Mouse (Mus musculus): ENCODE measurements at regions not wholly inside any gene's neighbourhood (a gene's known extent, or its start where the extent isn't known, plus 50 kb on each side); places are given as distances from the start of the nearest gene placed in this dataset.

GRCm38 (mm10) chr3:99447361-99447760 is 207.2 kb downstream of the Tbx15 start:
- DNase-seq, result no peak

GRCm38 (mm10) chr3:99447813-99448212 is 207.6 kb downstream of the Tbx15 start:
- no peak for DNase-seq

- DNase-seq, result no peak
These were observed 219.1 kb downstream of the Tbx15 start for GRCm38 (mm10) chr3:99459036-99459863.

GRCm38 (mm10) chr3:99499980-99500379 is 259.8 kb downstream of the Tbx15 start:
- DNase-seq, result no peak

GRCm38 (mm10) chr3:99504772-99505171 is 264.6 kb downstream of the Tbx15 start:
- DNase-seq, result no peak

GRCm38 (mm10) chr3:99512250-99512649 is 272.1 kb downstream of the Tbx15 start:
- no peak for DNase-seq

- DNase-seq, result no peak
These were observed 272.8 kb downstream of the Tbx15 start for GRCm38 (mm10) chr3:99512933-99513332.

- DNase-seq, result peak; percentile 47
These were observed 275.6 kb downstream of the Tbx15 start for GRCm38 (mm10) chr3:99515751-99516150.

GRCm38 (mm10) chr3:99560917-99561316 is 320.7 kb downstream of the Tbx15 start:
- no peak for DNase-seq

GRCm38 (mm10) chr3:99573335-99573976 is 311.8 kb upstream of the Spag17 start:
- DNase-seq, result no peak

GRCm38 (mm10) chr3:99573977-99574373 is 311.2 kb upstream of the Spag17 start:
- DNase-seq, result no peak

GRCm38 (mm10) chr3:99602679-99603078 is 282.5 kb upstream of the Spag17 start:
- DNase-seq, result no peak

- DNase-seq, result peak; percentile 4
These were observed 252.9 kb upstream of the Spag17 start for GRCm38 (mm10) chr3:99632309-99632708.

GRCm38 (mm10) chr3:99641343-99642106 is 243.7 kb upstream of the Spag17 start:
- no peak for DNase-seq

GRCm38 (mm10) chr3:99644910-99645309 is 240.3 kb upstream of the Spag17 start:
- DNase-seq, result no peak

GRCm38 (mm10) chr3:99645318-99645717 is 239.9 kb upstream of the Spag17 start:
- DNase-seq, result no peak

GRCm38 (mm10) chr3:99657617-99658016 is 227.6 kb upstream of the Spag17 start:
- DNase-seq, result no peak

- no peak for DNase-seq
These were observed 221.4 kb upstream of the Spag17 start for GRCm38 (mm10) chr3:99663783-99664182.

- no peak for DNase-seq
These were observed 219.8 kb upstream of the Spag17 start for GRCm38 (mm10) chr3:99665363-99665762.

- DNase-seq, result no peak
These were observed 219.1 kb upstream of the Spag17 start for GRCm38 (mm10) chr3:99665902-99666768.

- no peak for DNase-seq
These were observed 211.1 kb upstream of the Spag17 start for GRCm38 (mm10) chr3:99674145-99674544.

GRCm38 (mm10) chr3:99709506-99709905 is 175.7 kb upstream of the Spag17 start:
- no peak for DNase-seq

- no peak for DNase-seq
These were observed 168.8 kb upstream of the Spag17 start for GRCm38 (mm10) chr3:99716381-99716780.

All from right cerebral cortex, postnatal 14 days (tissue).